Mouse (Mus musculus): ENCODE measurements around the gene Ccdc9b. TPM values are rescaled to one million over a fixed set of nuclear protein-coding genes. Genes with fewer than 3 reads are reported as not detected.

Gene Ccdc9b
- polyA plus RNA-seq, 1 experiment from 2014 or later = 0.95 TPM

GRCm38 (mm10) chr2:118747301-118747960, 15.0 kb downstream of the Ccdc9b start:
- H3K27ac ChIP-seq = no peak overlapping the region
- peaks cover 7% of the 10 kb centered on the region for H3K4me1 ChIP-seq (replicated peaks; ENCODE audit: insufficient read depth, low read length)
- no peak overlapping the region for H3K9ac ChIP-seq (ENCODE audit: low read depth, low read length)
- H3K27me3 ChIP-seq (ENCODE audit: insufficient read depth, low read length) = peaks cover 7% of the 10 kb centered on the region
- H3K36me3 ChIP-seq (ENCODE audit: insufficient read depth, low read length) = no peaks in the 10 kb centered on the region
- 38% methylated on average over 10 of the region's 10 CpGs for WGBS
- 0 out of 2 replicates have a peak overlapping the region, but pooled peaks have one; percentile 69 for H3K4me3 ChIP-seq (replicated peaks; ENCODE audit: low read depth, low read length)
- no peak for DNase-seq (ENCODE audit: low spot score)
- H3K4me2 ChIP-seq (ENCODE audit: low read length) = peak overlapping the region; percentile 99
- no peaks in the 10 kb centered on the region for H3K9me3 ChIP-seq (replicated peaks; ENCODE audit: low read length)
- TF ChIP-seq CTCF (IDR thresholded peaks at IDR 0.05; ENCODE audit: low read depth) = no peak
- no peak for ATAC-seq (replicated peaks; ENCODE audit: low FRiP score, low read depth)

GRCm38 (mm10) chr2:118745915-118746901, 16.3 kb downstream of the Ccdc9b start:
- Histone ChIP-seq H3K4me1 (replicated peaks; ENCODE audit: insufficient read depth, low read length) (peaks cover 7% of the 10 kb centered on the region), H3K27ac (peak overlapping the region; percentile 19)
- WGBS = under 1% methylated on average over 92 of the region's 113 CpGs

GRCm38 (mm10) chr2:118745232-118745884, 17.1 kb downstream of the Ccdc9b start, which contains the start of gene Inafm2:
TSS of gene Inafm2 (plus strand) at chr2:118745758.
- peaks cover 7% of the 10 kb centered on the region for H3K4me1 ChIP-seq (replicated peaks; ENCODE audit: insufficient read depth, low read length)
- no peaks in the 10 kb centered on the region for H3K9me3 ChIP-seq (replicated peaks; ENCODE audit: low read length)
- peak within 1 kb of the TSS; percentile 84 for H3K9ac ChIP-seq (ENCODE audit: low read depth, low read length)
- peak within 1 kb of the TSS; percentile 69 for H3K4me3 ChIP-seq (replicated peaks; ENCODE audit: low read depth, low read length)
- H3K27me3 ChIP-seq (ENCODE audit: insufficient read depth, low read length) = peaks cover 7% of the 10 kb centered on the region
- ATAC-seq (replicated peaks; ENCODE audit: low FRiP score, low read depth) (peak; percentile 87), DNase-seq (ENCODE audit: low spot score) (peak; percentile 96)
- peak within 1 kb of the TSS; percentile 19 for H3K27ac ChIP-seq
- no peaks in the 10 kb centered on the region for H3K36me3 ChIP-seq (ENCODE audit: insufficient read depth, low read length)
- H3K4me2 ChIP-seq (ENCODE audit: low read length) = peak within 1 kb of the TSS; percentile 99
- under 1% methylated on average over 48 of the region's 57 CpGs for WGBS
- TF ChIP-seq CTCF (IDR thresholded peaks at IDR 0.05; ENCODE audit: low read depth) = peak; percentile 15; the same call in 1 of the 2 replicates

More at GRCm38 (mm10) chr2:118745915-118746901, 16.3 kb downstream of the Ccdc9b start:
- peak; percentile 50 for DNase-seq (ENCODE audit: low spot score)
- H3K9me3 ChIP-seq (replicated peaks; ENCODE audit: low read length) = no peaks in the 10 kb centered on the region
- peak overlapping the region; percentile 69 for H3K4me3 ChIP-seq (replicated peaks; ENCODE audit: low read depth, low read length)
- TF ChIP-seq CTCF (IDR thresholded peaks at IDR 0.05; ENCODE audit: low read depth) = no peak
- peaks cover 7% of the 10 kb centered on the region for H3K27me3 ChIP-seq (ENCODE audit: insufficient read depth, low read length)
- H3K9ac ChIP-seq (ENCODE audit: low read depth, low read length) = peak overlapping the region; percentile 84
- peak overlapping the region; percentile 99 for H3K4me2 ChIP-seq (ENCODE audit: low read length)
- peak; percentile 67 for ATAC-seq (replicated peaks; ENCODE audit: low FRiP score, low read depth)
- H3K36me3 ChIP-seq (ENCODE audit: insufficient read depth, low read length) = no peaks in the 10 kb centered on the region

DNA sequence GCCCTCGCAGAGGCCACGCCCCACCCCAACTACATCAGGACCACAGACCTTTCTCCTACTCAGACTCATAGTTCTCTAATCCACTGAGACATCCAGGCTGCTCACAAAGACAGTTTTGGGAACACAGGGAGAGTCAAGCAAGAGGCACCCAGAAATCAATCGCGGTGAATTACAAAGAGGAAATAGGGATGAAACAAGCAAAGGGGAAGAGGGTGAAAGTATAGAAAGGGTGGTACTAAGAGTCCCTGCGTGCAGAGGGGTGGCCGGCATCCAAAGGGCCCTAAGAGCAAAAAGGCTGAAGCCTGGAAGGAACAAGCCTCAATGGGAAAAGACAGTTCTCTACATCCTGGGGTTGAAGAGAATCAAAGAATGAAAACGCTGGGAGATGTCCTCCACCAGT, 17.8 kb downstream of the Ccdc9b start:
- no peaks in the 10 kb centered on the region for H3K36me3 ChIP-seq (ENCODE audit: insufficient read depth, low read length)
- WGBS = 11% methylated on average over 7 of the region's 7 CpGs
- H3K27me3 ChIP-seq (ENCODE audit: insufficient read depth, low read length) = peaks cover 7% of the 10 kb centered on the region
- H3K4me1 ChIP-seq (replicated peaks; ENCODE audit: insufficient read depth, low read length) = peaks cover 7% of the 10 kb centered on the region
- no peak for TF ChIP-seq CTCF (IDR thresholded peaks at IDR 0.05; ENCODE audit: low read depth)
- H3K4me2 ChIP-seq (ENCODE audit: low read length) = peak overlapping the region; percentile 99
- H3K9me3 ChIP-seq (replicated peaks; ENCODE audit: low read length) = no peaks in the 10 kb centered on the region
- no peak overlapping the region for H3K27ac ChIP-seq
- DNase-seq (ENCODE audit: low spot score) = no peak
- H3K4me3 ChIP-seq (replicated peaks; ENCODE audit: low read depth, low read length) = no peak overlapping the region
- no peak for ATAC-seq (replicated peaks; ENCODE audit: low FRiP score, low read depth)
- H3K9ac ChIP-seq (ENCODE audit: low read depth, low read length) = no peak overlapping the region

GRCm38 (mm10) chr2:118743261-118743943, 19.1 kb downstream of the Ccdc9b start:
- DNase-seq (ENCODE audit: low spot score) (peak; percentile 89), ATAC-seq (replicated peaks; ENCODE audit: low FRiP score, low read depth) (no peak)
- TF ChIP-seq CTCF (IDR thresholded peaks at IDR 0.05; ENCODE audit: low read depth) = peak; percentile 85
- no peak overlapping the region for H3K4me2 ChIP-seq (ENCODE audit: low read length)
- H3K27ac ChIP-seq = no peak overlapping the region
- WGBS = 27% methylated on average over 8 of the region's 8 CpGs
- H3K36me3 ChIP-seq (ENCODE audit: insufficient read depth, low read length) = no peaks in the 10 kb centered on the region
- peaks cover 7% of the 10 kb centered on the region for H3K4me1 ChIP-seq (replicated peaks; ENCODE audit: insufficient read depth, low read length)
- H3K9me3 ChIP-seq (replicated peaks; ENCODE audit: low read length) = no peaks in the 10 kb centered on the region
- H3K4me3 ChIP-seq (replicated peaks; ENCODE audit: low read depth, low read length) = no peak overlapping the region
- H3K27me3 ChIP-seq (ENCODE audit: insufficient read depth, low read length) = peaks cover 7% of the 10 kb centered on the region
- H3K9ac ChIP-seq (ENCODE audit: low read depth, low read length) = no peak overlapping the region

Measured in kidney, postnatal 0 days (tissue).